Comparison of ENCODE assay signal across 9 mouse cellular contexts in the genomic region with DNA sequence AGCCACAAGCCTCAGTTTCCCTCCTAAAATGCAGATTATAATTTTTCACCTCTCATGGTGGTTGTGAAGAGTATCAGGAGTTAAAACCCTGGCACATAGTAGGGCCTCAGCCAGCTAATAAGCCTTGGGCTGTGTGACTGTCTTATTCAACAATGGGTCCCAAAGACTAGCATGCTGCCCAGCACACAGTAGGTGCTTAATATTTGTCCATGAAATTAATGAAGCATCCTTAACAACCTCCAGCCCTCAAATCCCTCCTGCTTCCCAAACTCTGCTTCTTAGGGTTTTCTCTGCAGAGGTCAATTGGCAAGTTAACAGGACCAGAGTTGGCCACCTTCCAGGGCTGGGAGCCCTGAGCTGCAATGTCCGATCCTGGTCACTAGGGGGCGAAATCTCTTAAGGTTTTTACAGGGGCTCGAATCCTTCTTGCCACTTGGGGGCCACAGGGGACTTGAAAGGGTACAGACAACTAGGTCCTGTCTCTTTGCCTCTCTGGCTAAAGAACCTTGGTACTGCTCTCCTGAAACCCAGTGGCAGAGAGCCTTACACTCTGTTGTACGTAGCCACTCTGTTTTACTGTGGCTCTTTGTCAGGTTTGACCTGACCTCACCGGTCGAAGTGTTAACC.
DNase-seq lines count a peak whose midpoint lies in the region; ATAC-seq lines count a peak whose summit lies in the region.
"Had no signal": no experiment of that assay in that cellular context is flagged by ENCODE, and none has a peak within 500 bp of the region (broad histone marks: within the 10 kb centered on the region; RNA-seq: fewer than 3 reads in every experiment).

No protein-coding gene starts in this region.

- ATAC-seq in kidney, embryonic 16.5 days (ENCODE audit: low FRiP score, low TSS enrichment), result no peak
- ATAC-seq in forebrain, embryonic 12.5 days (ENCODE audit: low FRiP score), result peak; percentile 7; the same call in 1 of the 2 replicates
- 0 out of 2 replicates have a peak, but pooled peaks have one; percentile 41 for ATAC-seq in neutrophil, adult 5-6 weeks (ENCODE audit: extremely low read depth, insufficient number of reproducible peaks, low FRiP score, poor library complexity, severe bottlenecking)

- H3K9me3 ChIP-seq in kidney, embryonic 16.5 days (ENCODE audit: low read length), result no peaks in the 10 kb centered on the region
- H3K9me3 ChIP-seq in forebrain, embryonic 12.5 days, result no peaks in the 10 kb centered on the region
- H3K9me3 ChIP-seq: embryonic facial prominence, embryonic 13.5 days had no signal

- no peak overlapping the region for H3K9ac ChIP-seq in kidney, embryonic 16.5 days (replicated peaks; ENCODE audit: low read length)
- no peak overlapping the region for H3K9ac ChIP-seq in forebrain, embryonic 12.5 days
- H3K9ac ChIP-seq: embryonic facial prominence, embryonic 13.5 days had no signal

- H3K36me3 ChIP-seq in kidney, embryonic 16.5 days (ENCODE audit: insufficient read depth, low read length), result no peaks in the 10 kb centered on the region
- H3K36me3 ChIP-seq in forebrain, embryonic 12.5 days (replicated peaks), result no peaks in the 10 kb centered on the region
- H3K36me3 ChIP-seq: embryonic facial prominence, embryonic 13.5 days had no signal

- no peaks in the 10 kb centered on the region for H3K4me1 ChIP-seq in kidney, embryonic 16.5 days (ENCODE audit: insufficient read depth, low read length)
- peaks cover 14% of the 10 kb centered on the region for H3K4me1 ChIP-seq in forebrain, embryonic 12.5 days

- H3K27me3 ChIP-seq in kidney, embryonic 16.5 days (ENCODE audit: insufficient read depth, low read length), result no peaks in the 10 kb centered on the region
- no peaks in the 10 kb centered on the region for H3K27me3 ChIP-seq in forebrain, embryonic 12.5 days
- H3K27me3 ChIP-seq: embryonic facial prominence, embryonic 13.5 days had no signal

- WGBS in kidney, embryonic 16.5 days, result 37% methylated on average over 6 of the region's 6 CpGs
- 40% methylated on average over 6 of the region's 6 CpGs for WGBS in forebrain, embryonic 12.5 days

- intact Hi-C loops in left cerebral cortex, postnatal 25 days (cut with DNase I), result loop anchor here (2.0 to 5.0 kb wide), 2 partner anchors 82 to 163 kb away; a partner anchor contains a TSS

- no peak overlapping the region for H3K4me3 ChIP-seq in kidney, embryonic 16.5 days (ENCODE audit: low read length)
- H3K4me3 ChIP-seq in forebrain, embryonic 12.5 days (replicated peaks), result no peak overlapping the region
- H3K4me3 ChIP-seq: embryonic facial prominence, embryonic 13.5 days had no signal

- DNase-seq in kidney, adult 11 months, result peak; percentile 79
- DNase-seq in c-Kit-negative CD71-positive TER-119-positive erythroid progenitor cells, embryonic 14.5 days (ENCODE audit: low read depth, low spot score), result peak; percentile 57
- peak; percentile 73 for DNase-seq in induced T-regulatory cell, adult 2 months (ENCODE audit: low read depth)
- peak; percentile 68 to 74 for DNase-seq in left cerebral cortex, postnatal 25 days (ENCODE audit: low spot score in 2 of 2)
- DNase-seq in thymus, adult 18-20 months, result peak; percentile 19 to 26

- H3K4me2 ChIP-seq in kidney, embryonic 16.5 days (replicated peaks; ENCODE audit: low read depth, low read length), result no peak overlapping the region
- no peak overlapping the region for H3K4me2 ChIP-seq in forebrain, embryonic 12.5 days
- H3K4me2 ChIP-seq: embryonic facial prominence, embryonic 13.5 days had no signal

- H3K27ac ChIP-seq in kidney, embryonic 16.5 days (ENCODE audit: low read length), result no peak overlapping the region
- no peak overlapping the region for H3K27ac ChIP-seq in forebrain, embryonic 12.5 days
- H3K27ac ChIP-seq: embryonic facial prominence, embryonic 13.5 days had no signal

Comparison
In these comparisons a context has a peak if more than half of its experiments do, and no peak if none do; other contexts are left out.
1. DNase-seq: peak in every context shown above with its lines; median percentile 79 in kidney, adult 11 months; 73 in induced T-regulatory cell, adult 2 months; 71 in left cerebral cortex, postnatal 25 days; 57 in c-Kit-negative CD71-positive TER-119-positive erythroid progenitor cells, embryonic 14.5 days; 22 in thymus, adult 18-20 months.